Mouse (Mus musculus): ENCODE results near the gene Shisal2b. TPM values are rescaled to one million over a fixed set of nuclear protein-coding genes. Genes with fewer than 3 reads are reported as not detected.
"Not testable (repeated sequence)": the region's sequence is repeated elsewhere in the genome, so short reads cannot be mapped to it uniquely, and the experiment has no call there.

Gene Shisal2b
- 0.54 TPM in 1 of 2 replicates, not detected in the other for polyA plus RNA-seq (2014; fragmentation: Nextera tagmentation; extraction: Ambion mirVana)

GRCm38 (mm10) chr13:104863127-104863979, at the start of gene Shisal2b:
Gene Shisal2b (minus strand): TSS chr13:104863893.
- Histone ChIP-seq H3K4me1 (ENCODE audit: insufficient read depth) (no peaks in the 10 kb centered on the region), H3K4me2 (peak within 1 kb of the TSS; percentile 92), H3K4me3 (ENCODE audit: low read depth, low read length) (peak within 1 kb of the TSS; percentile 43), H3K9ac (peak within 1 kb of the TSS; percentile 49), H3K27ac (ENCODE audit: low read depth) (no peak within 1 kb of the TSS), H3K36me3 (ENCODE audit: insufficient read depth) (no peaks in the 10 kb centered on the region), H3K27me3 (ENCODE audit: insufficient read depth, low read length) (peaks cover 10% of the 10 kb centered on the region; the same call in 1 of the 2 replicates), H3K9me3 (ENCODE audit: low read depth, low read length) (no peaks in the 10 kb centered on the region)
- TF ChIP-seq CTCF (IDR thresholded peaks at IDR 0.05; ENCODE audit: low read depth): no peak
- WGBS: 4% methylated on average over 38 of the region's 38 CpGs
- ATAC-seq (ENCODE audit: insufficient read depth) (peak; percentile 94), DNase-seq (peak; percentile 78)

- not testable (repeated sequence) for H3K27ac ChIP-seq (ENCODE audit: low read depth); H3K36me3 ChIP-seq (ENCODE audit: insufficient read depth); H3K9ac ChIP-seq; ATAC-seq (ENCODE audit: insufficient read depth); H3K9me3 ChIP-seq (ENCODE audit: low read depth, low read length); H3K4me2 ChIP-seq; H3K4me3 ChIP-seq (ENCODE audit: low read depth, low read length); DNase-seq; H3K27me3 ChIP-seq (ENCODE audit: insufficient read depth, low read length); H3K4me1 ChIP-seq (ENCODE audit: insufficient read depth)
- WGBS: 87% methylated on average over 5 of the region's 5 CpGs
Observed at GRCm38 (mm10) chr13:104911626-104912025, 47.9 kb upstream of the Shisal2b start.

- ATAC-seq (ENCODE audit: insufficient read depth); DNase-seq; H3K9me3 ChIP-seq (ENCODE audit: low read depth, low read length); H3K4me1 ChIP-seq (ENCODE audit: insufficient read depth); H3K27ac ChIP-seq (ENCODE audit: low read depth); H3K4me3 ChIP-seq (ENCODE audit: low read depth, low read length); H3K9ac ChIP-seq; H3K27me3 ChIP-seq (ENCODE audit: insufficient read depth, low read length); H3K36me3 ChIP-seq (ENCODE audit: insufficient read depth); H3K4me2 ChIP-seq: not testable (repeated sequence)
- 96% methylated on average over 1 of the region's 1 CpGs for WGBS
Observed at GRCm38 (mm10) chr13:104911006-104911405, 47.3 kb upstream of the Shisal2b start.

- H3K27me3 ChIP-seq (ENCODE audit: insufficient read depth, low read length): no peaks in the 10 kb centered on the region
- H3K4me3 ChIP-seq (ENCODE audit: low read depth, low read length): no peak overlapping the region
- ATAC-seq (ENCODE audit: insufficient read depth) (peak; percentile 62; the same call in 1 of the 2 replicates), DNase-seq (peak; percentile 35)
- H3K36me3 ChIP-seq (ENCODE audit: insufficient read depth): no peaks in the 10 kb centered on the region
- no peak for TF ChIP-seq CTCF (IDR thresholded peaks at IDR 0.05; ENCODE audit: low read depth)
- no peak overlapping the region for H3K4me2 ChIP-seq
- H3K4me1 ChIP-seq (ENCODE audit: insufficient read depth): no peaks in the 10 kb centered on the region
- H3K9ac ChIP-seq: no peak overlapping the region
- 48% methylated on average over 7 of the region's 7 CpGs for WGBS
- no peak overlapping the region for H3K27ac ChIP-seq (ENCODE audit: low read depth)
- H3K9me3 ChIP-seq (ENCODE audit: low read depth, low read length): no peaks in the 10 kb centered on the region
Observed at GRCm38 (mm10) chr13:104908691-104909090, 45.0 kb upstream of the Shisal2b start.

GRCm38 (mm10) chr13:104894771-104895170, 31.1 kb upstream of the Shisal2b start:
- H3K4me2 ChIP-seq: no peak overlapping the region
- 45% methylated on average over 1 of the region's 1 CpGs for WGBS
- H3K4me3 ChIP-seq (ENCODE audit: low read depth, low read length): no peak overlapping the region

GRCm38 (mm10) chr13:104892337-104892736, 28.6 kb upstream of the Shisal2b start:
- 66% methylated on average over 4 of the region's 4 CpGs for WGBS

More at GRCm38 (mm10) chr13:104894771-104895170, 31.1 kb upstream of the Shisal2b start:
- no peak for DNase-seq
- Histone ChIP-seq H3K27me3 (ENCODE audit: insufficient read depth, low read length) (no peaks in the 10 kb centered on the region), H3K9ac (no peak overlapping the region), H3K4me1 (ENCODE audit: insufficient read depth) (no peaks in the 10 kb centered on the region), H3K36me3 (ENCODE audit: insufficient read depth) (no peaks in the 10 kb centered on the region), H3K27ac (ENCODE audit: low read depth) (no peak overlapping the region), H3K9me3 (ENCODE audit: low read depth, low read length) (no peaks in the 10 kb centered on the region)
- no peak for ATAC-seq (ENCODE audit: insufficient read depth)
- no peak for TF ChIP-seq CTCF (IDR thresholded peaks at IDR 0.05; ENCODE audit: low read depth)

GRCm38 (mm10) chr13:104886308-104887032, 22.8 kb upstream of the Shisal2b start:
- WGBS: 58% methylated on average over 8 of the region's 8 CpGs
- no peak for TF ChIP-seq CTCF (IDR thresholded peaks at IDR 0.05; ENCODE audit: low read depth)

More at GRCm38 (mm10) chr13:104892337-104892736, 28.6 kb upstream of the Shisal2b start:
- no peak for DNase-seq
- H3K9ac ChIP-seq: no peak overlapping the region
- no peak overlapping the region for H3K4me2 ChIP-seq
- no peaks in the 10 kb centered on the region for H3K27me3 ChIP-seq (ENCODE audit: insufficient read depth, low read length)
- H3K27ac ChIP-seq (ENCODE audit: low read depth): no peak overlapping the region
- no peaks in the 10 kb centered on the region for H3K4me1 ChIP-seq (ENCODE audit: insufficient read depth)
- H3K36me3 ChIP-seq (ENCODE audit: insufficient read depth): no peaks in the 10 kb centered on the region
- H3K9me3 ChIP-seq (ENCODE audit: low read depth, low read length): no peaks in the 10 kb centered on the region
- TF ChIP-seq CTCF (IDR thresholded peaks at IDR 0.05; ENCODE audit: low read depth): no peak
- no peak for ATAC-seq (ENCODE audit: insufficient read depth)
- no peak overlapping the region for H3K4me3 ChIP-seq (ENCODE audit: low read depth, low read length)

More at GRCm38 (mm10) chr13:104886308-104887032, 22.8 kb upstream of the Shisal2b start:
- Histone ChIP-seq H3K9me3 (ENCODE audit: low read depth, low read length) (no peaks in the 10 kb centered on the region), H3K9ac (no peak overlapping the region), H3K4me1 (ENCODE audit: insufficient read depth) (no peaks in the 10 kb centered on the region), H3K4me2 (no peak overlapping the region), H3K27ac (ENCODE audit: low read depth) (no peak overlapping the region), H3K4me3 (ENCODE audit: low read depth, low read length) (no peak overlapping the region), H3K36me3 (ENCODE audit: insufficient read depth) (no peaks in the 10 kb centered on the region), H3K27me3 (ENCODE audit: insufficient read depth, low read length) (no peaks in the 10 kb centered on the region)
- no peak for DNase-seq
- ATAC-seq (ENCODE audit: insufficient read depth): no peak
